Mouse (Mus musculus) lung, adult 2 months (tissue): ENCODE results near the gene Iffo1. TPM values are rescaled to one million over a fixed set of nuclear protein-coding genes. Genes with fewer than 3 reads are reported as not detected.

Source experiments
- DNase-seq: peaks from one replicate; pipeline ENCODE4 v3.0.0; 2022
- H3K4me1 ChIP-seq: fragments of 200-500 bp; 2 replicates; pipeline ENCODE4 v1.6.1; 2011; ENCODE audit warnings: low read length; ENCODE audit not compliant: control insufficient read depth, insufficient read depth
- H3K4me3 ChIP-seq: fragments of 200-500 bp; replicated peaks from 2 replicates; pipeline ENCODE3; 2011; ENCODE audit warnings: low read depth, mild to moderate bottlenecking, control low read depth, low read length; ENCODE audit errors: extremely low read depth
- CTCF ChIP-seq: fragments of 200-500 bp; IDR thresholded peaks from 2 replicates; pipeline ENCODE4 v1.5.1; 2011; ENCODE audit warnings: mild to moderate bottlenecking, low read length, control low read depth; ENCODE audit not compliant: insufficient read depth
- POLR2A ChIP-seq: fragments of 200-500 bp; IDR thresholded peaks from 2 replicates; pipeline ENCODE4 v1.6.1; 2011; ENCODE audit warnings: low read depth, mild to moderate bottlenecking, control low read depth, low read length, borderline replicate concordance; ENCODE audit errors: extremely low read depth
- WGBS: fragments of 180-500 bp; shearing (Covaris S2); methylation state at CpG from one replicate; pipeline ENCODE4 v1.1.7; 2018; 5-methylcytosine and 5-hydroxymethylcytosine counted together
- polyA plus RNA-seq: library from polyadenylated mRNA; depleted of rRNA; stranded (reverse); fragments of >200 nt; gene quantifications from 2 replicates; pipeline ENCODE4 v1.2.3, GENCODE M21; 2012

Iffo1 gene
- polyA plus RNA-seq, 1 experiment: 51.0 TPM

GRCm38 (mm10) chr6:125104223-125104622, 40.8 kb upstream of the Iffo1 start:
- 83% methylated on average over 4 of the region's 4 CpGs for WGBS
- Histone ChIP-seq H3K4me3 (no peak overlapping the region), H3K4me1 (peaks cover 10% of the 10 kb centered on the region; the same call in 1 of the 2 replicates)
- DNase-seq: no peak
- no peak for TF ChIP-seq POLR2A

GRCm38 (mm10) chr6:125107705-125108104, 37.3 kb upstream of the Iffo1 start:
- H3K4me3 ChIP-seq: no peak overlapping the region
- WGBS: 95% methylated on average over 2 of the region's 2 CpGs
- no peak for DNase-seq
- TF ChIP-seq CTCF (no peak), POLR2A (no peak)
- no peaks in the 10 kb centered on the region for H3K4me1 ChIP-seq

DNA sequence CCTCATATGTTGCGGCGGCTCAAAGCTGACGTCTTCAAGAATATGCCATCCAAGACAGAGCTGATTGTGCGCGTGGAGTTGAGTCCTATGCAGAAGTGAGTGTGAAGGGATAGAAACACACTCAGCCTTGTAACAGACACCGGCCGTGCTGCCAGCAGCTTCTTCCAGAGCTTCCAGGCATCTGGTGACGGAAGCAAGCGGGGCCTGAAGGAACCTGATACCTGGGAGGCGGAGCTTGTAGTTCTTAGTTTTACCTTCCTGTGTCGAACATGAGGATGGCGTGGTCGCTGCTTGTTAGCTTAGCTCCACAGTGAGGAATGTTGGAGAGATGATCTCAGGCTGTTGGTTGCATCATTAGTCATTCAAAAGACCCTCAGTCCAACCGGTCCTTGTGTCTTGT, 35.7 kb upstream of the Iffo1 start:
- TF ChIP-seq CTCF (no peak), POLR2A (no peak)
- Histone ChIP-seq H3K4me3 (no peak overlapping the region), H3K4me1 (no peaks in the 10 kb centered on the region)
- DNase-seq: no peak
- 79% methylated on average over 14 of the region's 14 CpGs for WGBS

DNA sequence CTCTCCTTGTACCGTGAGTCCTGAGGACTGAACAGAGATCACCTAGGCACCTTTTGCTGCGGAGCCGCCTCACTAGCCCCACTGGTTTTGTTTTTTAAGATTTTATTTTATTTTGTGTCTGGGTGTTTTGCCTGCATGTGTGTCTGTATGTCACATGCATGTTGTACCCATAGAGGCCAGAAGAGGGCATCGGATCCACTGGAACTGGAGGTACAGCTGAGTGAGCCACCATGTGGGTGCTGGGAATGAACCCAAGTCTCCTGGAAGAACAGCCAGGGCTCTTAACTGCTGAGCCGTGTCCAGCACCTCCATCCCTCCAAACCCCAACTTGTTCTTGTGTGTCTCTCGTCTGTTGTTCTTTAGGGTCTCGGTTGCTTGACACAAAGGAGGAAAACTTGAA, 34.1 kb upstream of the Iffo1 start:
- TF ChIP-seq POLR2A (no peak), CTCF (peak; percentile 49; the same call in 1 of the 2 replicates)
- DNase-seq: peak; percentile 25
- WGBS: 88% methylated on average over 7 of the region's 7 CpGs
- H3K4me1 ChIP-seq: no peaks in the 10 kb centered on the region
- no peak overlapping the region for H3K4me3 ChIP-seq

GRCm38 (mm10) chr6:125112553-125112952, 32.5 kb upstream of the Iffo1 start:
- DNase-seq: no peak
- WGBS: 83% methylated on average over 11 of the region's 11 CpGs
- Histone ChIP-seq H3K4me3 (no peak overlapping the region), H3K4me1 (no peaks in the 10 kb centered on the region)
- TF ChIP-seq POLR2A: no peak
- no peak for TF ChIP-seq CTCF

DNA sequence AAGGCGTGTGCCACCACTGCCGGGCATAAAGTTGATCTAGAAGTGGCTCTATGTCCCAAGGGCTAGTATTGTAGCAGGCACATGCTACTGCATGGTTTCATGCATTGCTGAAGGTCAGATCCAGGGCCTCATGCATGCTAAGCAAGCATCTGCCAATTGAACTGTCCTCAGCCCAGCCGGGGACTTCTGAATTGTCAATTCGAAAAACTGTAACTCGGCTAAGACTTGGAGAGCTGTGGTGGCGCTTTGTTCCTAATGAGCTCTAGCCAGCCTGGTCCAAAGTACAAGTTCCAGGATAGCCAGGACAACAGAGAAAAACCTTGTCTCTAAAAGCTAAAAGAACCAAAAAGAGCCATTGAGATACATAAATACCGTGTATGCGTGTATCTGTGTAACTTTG, 25.7 kb upstream of the Iffo1 start:
- Histone ChIP-seq H3K4me3 (no peak overlapping the region), H3K4me1 (no peaks in the 10 kb centered on the region)
- TF ChIP-seq CTCF (no peak), POLR2A (no peak)
- WGBS: 90% methylated on average over 8 of the region's 8 CpGs
- no peak for DNase-seq

- no peak for TF ChIP-seq CTCF
- no peak for TF ChIP-seq POLR2A
- DNase-seq: no peak
- Histone ChIP-seq H3K4me3 (no peak overlapping the region), H3K4me1 (peaks cover 4% of the 10 kb centered on the region)
- 86% methylated on average over 12 of the region's 12 CpGs for WGBS
Observed at GRCm38 (mm10) chr6:125128724-125129123, 16.3 kb upstream of the Iffo1 start.

GRCm38 (mm10) chr6:125129710-125130402, 15.2 kb upstream of the Iffo1 start:
- whole genome bisulfite sequencing: 81% methylated on average over 20 of the region's 20 CpGs
- no peak for TF ChIP-seq POLR2A
- no peak for TF ChIP-seq CTCF
- peaks cover 4% of the 10 kb centered on the region for H3K4me1 ChIP-seq
- DNase-seq: no peak
- no peak overlapping the region for H3K4me3 ChIP-seq

DNA sequence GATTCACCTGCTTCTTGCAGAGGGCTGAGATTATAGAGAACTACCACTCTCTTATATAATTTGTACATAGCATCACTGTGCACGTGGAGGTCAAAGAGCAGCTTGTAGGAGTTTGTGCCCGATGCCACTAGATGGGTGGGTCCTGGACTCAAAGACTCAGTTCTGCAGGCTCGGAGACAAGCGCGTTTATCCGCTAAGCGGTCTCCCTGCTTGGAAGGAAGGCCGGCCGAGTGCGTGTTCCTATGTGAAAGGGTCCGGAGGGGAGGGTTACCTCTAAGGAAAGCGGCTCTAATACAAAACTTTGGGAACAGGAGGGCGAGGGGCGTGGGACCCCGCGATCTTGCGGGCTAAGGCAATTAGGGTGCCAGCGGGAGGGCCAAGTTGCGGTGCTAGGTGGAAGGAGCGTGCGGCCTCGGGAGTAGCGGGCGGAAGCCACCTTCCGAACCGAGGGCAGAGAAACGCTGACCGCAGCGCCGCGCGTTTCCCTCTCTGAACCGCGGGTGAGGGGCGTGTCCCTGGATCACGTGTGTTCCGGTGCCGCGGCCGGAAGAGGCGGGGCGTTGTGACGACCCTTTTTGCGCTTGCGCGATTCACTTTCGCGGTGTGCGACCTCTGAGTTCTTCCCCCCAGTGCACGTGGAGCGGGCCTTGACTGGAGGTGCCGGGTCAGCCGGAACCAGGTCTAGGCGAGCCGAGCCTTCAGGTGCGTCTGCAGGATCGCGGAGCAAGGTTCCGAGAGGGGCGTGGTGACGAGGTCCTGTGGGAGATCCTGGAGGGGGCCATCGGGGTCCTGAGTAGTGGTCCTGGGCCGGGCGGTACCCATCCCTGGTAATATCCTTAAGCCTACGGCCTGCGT, 13.5 kb upstream of the Iffo1 start, which contains the start of gene Nop2:
Nop2 (plus strand) TSS at position 608 of the 855 bp plus-strand sequence.
- WGBS: under 1% methylated on average over 66 of the region's 66 CpGs
- H3K4me3 ChIP-seq: peak within 1 kb of the TSS; percentile 85
- TF ChIP-seq CTCF (no peak), POLR2A (peak; percentile 76; the same call in 1 of the 2 replicates)
- DNase-seq: peak; percentile 80
- H3K4me1 ChIP-seq: peaks cover 4% of the 10 kb centered on the region
